Mouse (Mus musculus) MEL (cell line): ENCODE results near the gene Foxj2.

Experiments
- CTCF ChIP-seq, 3 experiments: IDR thresholded peaks in 2 of 3; conservative IDR thresholded peaks in 1 of 3; 2 replicates each; pipeline ENCODE4 v1.5.1; 2011 to 2012; ENCODE audit warnings: low read length in 3 of 3, low read depth in 2 of 3, mild to moderate bottlenecking in 2 of 3, improper control_type of control experiment in 1 of 3, inconsistent platforms in 1 of 3, mixed read lengths in 1 of 3, moderate library complexity in 1 of 3; ENCODE audit not compliant: control insufficient read depth in 1 of 3, insufficient read depth in 1 of 3, poor library complexity in 1 of 3, severe bottlenecking in 1 of 3
- GATA1 ChIP-seq: IDR thresholded peaks from 2 replicates; pipeline ENCODE4 v1.6.1; 2011; ENCODE audit warnings: low read depth, low read length, improper control_type of control experiment
- MAFK ChIP-seq: IDR thresholded peaks from 2 replicates; pipeline ENCODE4 v1.6.1; 2011; ENCODE audit warnings: low read depth, mild to moderate bottlenecking, low read length, improper control_type of control experiment, borderline replicate concordance
- UBTF ChIP-seq: IDR thresholded peaks from 2 replicates; pipeline ENCODE4 v1.6.1; 2012; ENCODE audit warnings: low read depth, mild to moderate bottlenecking, inconsistent platforms, low read length, improper control_type of control experiment, moderate library complexity, borderline replicate concordance; ENCODE audit not compliant: insufficient read depth
- ZNF384 ChIP-seq: IDR thresholded peaks from 2 replicates; pipeline ENCODE4 v1.6.1; 2012; ENCODE audit warnings: low read depth, mild to moderate bottlenecking, inconsistent platforms, low read length, improper control_type of control experiment

DNA sequence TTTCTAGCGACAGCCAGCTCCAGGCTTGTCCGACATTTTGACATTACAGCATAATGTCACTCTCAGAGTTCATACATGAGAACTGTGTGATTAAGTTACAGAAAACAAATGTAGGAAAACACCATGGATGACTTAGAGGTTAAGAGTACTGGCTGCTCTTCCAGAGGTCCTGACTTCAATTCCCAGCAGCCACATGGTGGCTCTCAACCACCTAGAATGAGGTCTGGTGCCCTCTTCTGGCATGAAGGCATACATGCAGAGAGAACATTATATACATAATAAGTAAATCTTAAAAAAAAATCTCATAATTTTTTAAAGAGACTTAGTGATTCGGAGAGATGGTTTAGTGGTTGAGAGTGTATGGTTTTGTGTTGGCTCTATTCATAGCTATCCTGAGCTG lies 17.3 kb downstream of the Foxj2 start:
- TF ChIP-seq GATA1, result no peak
- TF ChIP-seq MAFK, result no peak
- peak in 2 of 3 experiments; percentile 44 to 67; a peak in 5 of 6 replicates for TF ChIP-seq CTCF (IDR thresholded peaks at IDR 0.05 in 2 of 3, conservative IDR thresholded peaks at IDR 0.05 in 1 of 3; ENCODE audit: control insufficient read depth in 1 of 3, insufficient read depth in 1 of 3, low read depth in 2 of 3, low read length in 3 of 3, poor library complexity in 1 of 3, severe bottlenecking in 1 of 3)
- TF ChIP-seq UBTF, result no peak
- 0 out of 2 replicates have a peak, but pooled peaks have one; percentile 30 for TF ChIP-seq ZNF384
